Mouse (Mus musculus) thymus, postnatal 10 days (tissue): ENCODE data around the gene Gm7879.
"Not testable (repeated sequence)": the region's sequence is repeated elsewhere in the genome, so short reads cannot be mapped to it uniquely, and the experiment has no call there.

ENCODE experiments used
- DNase-seq, 2 experiments: peaks; one replicate each; pipeline ENCODE4 v3.0.0; 2021; ENCODE audit warnings: low spot score in 2 of 2

The Gm7879 gene

GRCm38 (mm10) chr5:43912844-43913243 lies at the start of gene Gm7879:
Gene Gm7879, plus strand, starts transcription at chr5:43913144.
- not testable (repeated sequence) for DNase-seq

DNA sequence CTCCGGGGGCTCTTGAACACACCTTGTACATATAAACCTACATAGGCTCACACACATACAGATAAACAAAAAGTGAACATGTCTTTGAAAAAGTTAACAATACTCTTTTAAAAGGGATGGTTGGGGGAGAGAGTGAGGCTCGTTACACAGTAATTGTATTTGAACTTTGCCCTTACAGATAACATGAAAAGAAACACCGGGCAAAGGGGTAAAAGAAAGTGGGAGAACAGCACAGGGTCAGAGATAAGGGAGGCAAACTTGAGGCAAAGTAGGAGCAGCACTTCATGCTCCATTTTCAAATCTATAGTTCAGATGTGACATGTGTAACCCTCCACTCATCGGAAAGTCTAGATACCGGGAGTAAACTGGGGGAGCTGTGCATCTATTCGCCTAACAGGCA lies 49.3 kb upstream of the Gm7879 start:
- DNase-seq = no peak

GRCm38 (mm10) chr5:43865316-43865715 lies 47.6 kb upstream of the Gm7879 start:
- DNase-seq = no peak

DNA sequence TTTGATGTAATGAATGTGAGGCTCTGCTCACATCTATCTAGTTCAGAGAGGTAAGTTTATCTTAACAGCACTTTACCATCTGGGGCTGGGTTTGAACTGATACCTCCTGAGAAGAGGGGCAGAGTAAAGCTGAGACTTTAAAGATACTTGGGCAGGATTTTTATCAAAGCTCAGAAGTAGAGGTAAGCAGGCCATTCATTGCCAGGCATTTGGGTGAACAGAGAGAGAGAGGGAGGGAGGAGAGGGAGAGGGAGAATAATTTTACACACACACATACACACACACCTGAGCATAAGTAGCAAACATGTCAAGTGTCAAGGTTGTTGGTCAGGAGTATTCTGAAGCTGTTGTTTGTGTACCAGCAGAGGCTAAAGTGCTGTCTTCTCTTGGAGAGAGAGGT lies 44.7 kb upstream of the Gm7879 start, which contains the start of gene Cd38:
Gene Cd38 (plus strand): TSS at position 301 of the 400 bp plus-strand sequence.
- no peak for DNase-seq

- peak in 1 of 2 experiments; percentile 14 for DNase-seq
Measured at GRCm38 (mm10) chr5:43868711-43869600, 44.0 kb upstream of the Gm7879 start.

DNA sequence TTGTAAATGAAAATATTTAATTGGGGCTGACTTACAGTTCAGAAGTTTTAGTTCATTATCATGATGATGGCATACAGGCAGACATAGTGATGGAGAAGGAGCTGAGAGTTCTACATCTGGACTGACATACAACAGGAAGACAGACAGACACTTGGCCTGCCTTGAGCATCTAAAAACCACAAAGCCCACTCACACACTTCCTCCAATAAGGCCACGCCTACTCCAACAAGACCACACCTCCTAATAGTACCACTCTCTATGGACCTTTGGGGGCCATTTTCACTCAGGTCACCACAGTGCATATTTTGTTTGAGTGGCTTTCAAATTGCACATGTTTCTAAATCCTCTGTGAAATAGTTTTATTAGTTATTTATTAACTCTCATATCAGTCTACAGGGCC lies 41.1 kb upstream of the Gm7879 start:
- no peak for DNase-seq

DNA sequence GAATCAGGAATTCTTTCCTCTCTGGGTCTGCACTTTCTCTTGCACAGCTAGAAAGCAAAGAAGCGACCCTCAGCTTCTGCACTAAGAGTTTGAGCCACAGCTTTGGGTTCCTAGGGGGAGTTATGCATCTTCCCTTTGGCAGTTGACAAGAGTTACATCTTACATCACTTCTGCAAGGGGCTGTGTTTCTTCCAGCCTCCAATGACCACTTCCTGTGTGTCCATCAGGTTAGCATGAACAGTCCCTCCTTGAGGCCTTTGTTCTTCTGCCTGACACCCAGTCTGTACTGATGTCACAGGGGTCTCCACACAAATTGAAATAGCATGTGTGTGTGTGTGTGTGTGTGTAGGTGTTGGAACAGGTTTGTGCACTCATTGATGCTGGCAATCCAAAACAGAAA lies 40.3 kb upstream of the Gm7879 start:
- DNase-seq = no peak

GRCm38 (mm10) chr5:43882034-43882433 lies 30.9 kb upstream of the Gm7879 start:
- DNase-seq = no peak

DNA sequence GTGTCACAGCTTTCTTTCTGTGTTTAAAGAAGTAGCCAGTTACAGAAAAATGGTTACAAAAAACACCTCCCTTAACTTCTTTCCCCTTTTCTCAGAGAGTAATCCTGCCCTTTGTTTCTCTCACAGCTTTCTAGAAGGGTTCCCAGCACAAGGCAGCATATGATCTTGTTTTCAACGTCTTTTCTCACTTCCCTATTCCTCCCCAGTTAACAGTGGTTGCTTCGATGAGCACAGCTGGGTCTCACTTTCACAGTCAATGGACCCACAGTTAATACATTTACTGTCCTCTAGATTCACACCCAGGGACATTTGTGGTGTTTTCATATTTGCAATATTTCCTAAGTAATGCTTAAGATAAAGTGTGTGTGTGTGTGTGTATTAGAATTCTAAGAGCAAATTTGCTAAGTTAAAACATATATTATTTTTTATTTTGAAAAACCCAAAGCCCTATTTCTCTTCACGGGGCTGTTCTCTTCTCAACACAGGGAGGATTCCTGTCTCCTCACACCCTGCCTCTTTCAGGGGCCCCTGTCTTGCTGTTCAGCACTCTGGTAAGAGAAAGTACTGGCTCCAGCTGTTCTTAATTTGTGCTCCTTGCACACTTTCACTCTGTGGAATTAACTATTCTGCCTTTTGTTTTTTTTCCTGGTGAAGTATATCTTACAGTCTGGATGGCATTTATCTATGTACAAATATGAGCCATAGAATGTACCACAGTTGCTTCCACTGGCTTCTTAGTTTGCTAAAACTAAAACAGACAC lies 27.7 kb upstream of the Gm7879 start:
- no peak for DNase-seq

GRCm38 (mm10) chr5:43892386-43892785 lies 20.6 kb upstream of the Gm7879 start:
- DNase-seq = peak in 1 of 2 experiments; percentile 49

DNA sequence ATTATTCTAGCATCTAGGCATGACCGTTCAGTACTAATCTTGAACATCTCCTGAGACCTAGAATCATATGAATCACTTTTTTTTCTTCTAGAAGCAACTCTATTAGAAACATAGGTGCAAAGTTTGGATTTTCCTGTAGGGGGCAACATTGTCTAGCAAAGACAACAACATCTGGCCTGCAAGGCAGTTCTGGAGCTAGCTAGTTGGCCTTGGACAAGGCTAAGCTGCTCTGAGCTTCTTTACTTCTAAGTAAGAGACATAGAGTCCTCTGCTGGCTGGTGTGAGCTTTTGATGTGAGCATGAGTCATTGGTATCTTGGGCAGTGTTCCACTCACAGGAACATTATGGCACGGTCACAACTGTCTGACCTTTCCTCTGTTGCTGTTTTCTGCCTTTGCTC lies 18.8 kb upstream of the Gm7879 start:
- peak; percentile 34 to 76 for DNase-seq

- no peak for DNase-seq
Measured at GRCm38 (mm10) chr5:43895931-43896330, 17.0 kb upstream of the Gm7879 start.

GRCm38 (mm10) chr5:43904685-43905084 lies 8.3 kb upstream of the Gm7879 start:
- DNase-seq = no peak

DNA sequence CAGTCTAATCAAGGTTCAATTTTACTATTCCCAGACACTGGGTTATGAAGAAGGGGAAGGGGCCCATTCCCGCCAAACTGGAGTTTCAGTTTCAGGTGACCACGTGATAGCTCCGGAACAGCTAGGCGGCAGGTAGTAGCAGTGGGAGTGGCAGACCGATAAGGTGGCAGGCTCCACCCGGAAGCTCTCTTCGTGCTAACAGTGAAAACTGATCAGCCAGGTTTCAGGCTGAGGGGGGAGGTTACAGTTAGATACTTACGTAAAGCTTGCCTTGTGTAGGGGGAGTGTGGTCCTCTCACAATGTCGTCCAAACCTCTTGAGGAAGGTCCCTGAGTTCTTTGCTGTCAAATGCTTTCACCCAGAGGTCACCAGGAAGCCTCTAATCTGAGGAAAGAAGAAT lies 3.7 kb upstream of the Gm7879 start:
- DNase-seq = no peak

GRCm38 (mm10) chr5:43910006-43910405 lies 2.9 kb upstream of the Gm7879 start:
- DNase-seq = no peak

DNA sequence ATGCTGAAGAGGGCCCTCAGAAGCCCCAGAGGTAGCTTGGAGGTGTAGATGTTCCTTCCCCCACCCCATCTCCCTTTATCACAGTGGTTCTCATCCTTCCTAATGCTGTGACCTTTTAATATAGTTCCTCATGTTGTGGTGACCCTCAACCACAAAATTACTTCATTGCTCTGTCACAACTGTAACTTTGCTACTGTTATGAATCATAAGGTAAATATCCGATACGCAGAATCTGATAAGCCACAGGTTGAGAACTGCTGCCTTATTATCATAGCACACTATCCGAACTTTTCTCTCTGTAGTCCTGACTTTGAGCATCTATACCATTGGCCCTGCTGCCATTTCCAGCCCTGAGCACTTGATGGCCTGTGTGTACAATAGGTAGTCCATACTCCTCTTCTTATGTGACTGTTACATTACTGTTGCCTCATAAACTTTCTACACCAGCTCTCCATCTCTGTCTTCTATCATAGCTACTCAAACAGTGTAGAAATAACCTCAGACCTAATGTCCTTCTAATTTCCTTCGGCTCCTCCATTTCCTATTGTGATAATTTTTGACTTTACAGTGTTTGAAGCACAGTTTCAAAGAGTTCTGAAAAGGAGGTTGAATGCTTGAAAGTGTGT lies 2.4 kb downstream of the Gm7879 start:
- DNase-seq = no peak

DNA sequence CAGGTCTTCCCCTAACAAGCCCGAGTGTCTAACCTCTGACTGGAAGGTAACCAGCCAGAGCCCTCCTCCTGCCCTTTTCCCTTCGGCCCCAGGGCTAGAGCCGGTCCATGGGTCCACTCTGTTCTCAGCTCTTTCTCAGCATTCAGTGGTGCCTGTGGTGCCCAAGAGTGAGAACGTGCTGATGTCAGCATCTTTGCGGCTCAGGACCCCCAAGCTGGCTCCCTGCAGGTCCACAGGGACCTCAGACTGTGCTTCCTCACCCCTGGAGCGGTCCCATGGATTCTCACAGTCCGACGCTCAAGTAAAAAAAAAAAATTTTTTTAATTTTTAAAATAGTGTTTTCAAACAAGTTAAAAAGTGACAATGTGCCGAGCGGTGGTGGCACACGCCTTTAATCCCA lies 8.9 kb downstream of the Gm7879 start:
- DNase-seq = no peak

- DNase-seq = peak; percentile 65 to 85
Measured at GRCm38 (mm10) chr5:43923933-43924332, 11.0 kb downstream of the Gm7879 start.

- no peak for DNase-seq
Measured at GRCm38 (mm10) chr5:43927729-43928128, 14.8 kb downstream of the Gm7879 start.

DNA sequence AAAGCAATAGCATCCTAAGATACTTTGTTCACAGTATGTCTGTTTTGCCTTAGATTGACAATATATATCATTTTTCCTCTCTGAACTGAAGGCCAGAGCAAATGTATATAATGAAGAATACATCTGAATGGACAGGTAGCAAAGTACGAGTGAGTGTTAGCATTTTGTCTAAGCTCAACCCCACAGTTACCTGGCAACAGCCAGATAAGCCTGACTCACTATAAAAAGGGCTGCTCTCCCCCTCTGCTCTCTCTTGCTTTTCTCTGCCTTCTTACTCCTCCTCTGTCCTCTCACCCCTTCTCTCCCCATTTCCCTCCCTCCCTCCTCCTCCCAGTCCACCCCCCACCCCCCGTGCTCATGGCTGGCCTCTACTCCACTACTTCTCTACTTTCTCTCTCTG lies 20.3 kb downstream of the Gm7879 start:
- no peak for DNase-seq

GRCm38 (mm10) chr5:43947330-43947977 lies 34.5 kb downstream of the Gm7879 start:
- peak in 1 of 2 experiments; percentile 12 for DNase-seq
